Mouse (Mus musculus) lung, embryonic 15.5 days (tissue): Measurements from ENCODE around the gene Slc13a4. TPM values are rescaled to one million over a fixed set of nuclear protein-coding genes. Genes with fewer than 3 reads are reported as not detected.

Experiments
- ATAC-seq: fragments of 200-750 bp; cut with Nextera tagmentation; 2 replicates; pipeline ENCODE4 v1.8.0; 2017; ENCODE audit warnings: moderate number of reproducible peaks, borderline replicate concordance; ENCODE audit not compliant: low FRiP score, low TSS enrichment; ENCODE audit errors: extremely low read depth
- H3K27ac ChIP-seq: fragments of 300-500 bp; sonication (generic); 2 replicates; pipeline ENCODE4 v1.5.1; 2015; ENCODE audit warnings: moderate library complexity, mild to moderate bottlenecking, inconsistent platforms
- H3K27me3 ChIP-seq: fragments of 300-500 bp; sonication (generic); 2 replicates; pipeline ENCODE4 v1.6.1; 2015; ENCODE audit warnings: inconsistent platforms
- H3K36me3 ChIP-seq: fragments of 300-500 bp; sonication (generic); 2 replicates; pipeline ENCODE4 v1.6.1; 2015; ENCODE audit warnings: inconsistent platforms
- H3K4me1 ChIP-seq: fragments of 300-500 bp; sonication (generic); 2 replicates; pipeline ENCODE4 v1.6.1; 2015; ENCODE audit warnings: inconsistent platforms
- H3K4me2 ChIP-seq: fragments of 300-500 bp; sonication (generic); 2 replicates; pipeline ENCODE4 v1.6.1; 2015; ENCODE audit warnings: inconsistent platforms, mild to moderate bottlenecking, moderate library complexity
- H3K4me3 ChIP-seq: fragments of 300-500 bp; sonication (generic); 2 replicates; pipeline ENCODE4 v1.5.1; 2015; ENCODE audit warnings: mild to moderate bottlenecking, inconsistent platforms
- H3K9ac ChIP-seq: fragments of 300-500 bp; sonication (generic); 2 replicates; pipeline ENCODE4 v1.6.1; 2015; ENCODE audit warnings: inconsistent platforms
- H3K9me3 ChIP-seq: fragments of 300-500 bp; sonication (generic); 2 replicates; pipeline ENCODE4 v1.6.1; 2016; ENCODE audit warnings: inconsistent platforms
- WGBS: fragments of 180-500 bp; shearing (Covaris S2); methylation state at CpG from one replicate; pipeline ENCODE4 v1.1.7; 2015; 5-methylcytosine and 5-hydroxymethylcytosine counted together
- polyA plus RNA-seq: library from polyadenylated mRNA; unstranded; fragments of >200 nt; fragmentation: Nextera tagmentation; extraction: Ambion mirVana; gene quantifications from 2 replicates; pipeline ENCODE4 v1.2.1, GENCODE M21; 2015

Gene Slc13a4
- polyA plus RNA-seq, 1 experiment from 2014 or later, result 0.14 TPM

GRCm38 (mm10) chr6:35253474-35253873 is 54.5 kb downstream of the Slc13a4 start:
- Histone ChIP-seq H3K36me3 (no peaks in the 10 kb centered on the region), H3K4me1 (peaks cover 45% of the 10 kb centered on the region), H3K27me3 (no peaks in the 10 kb centered on the region), H3K9me3 (no peaks in the 10 kb centered on the region), H3K4me2 (peak overlapping the region; percentile 67), H3K4me3 (peak overlapping the region; percentile 76), H3K9ac (peak overlapping the region; percentile 80), H3K27ac (0 out of 2 replicates have a peak overlapping the region, but pooled peaks have one; percentile 89)
- 37% methylated on average over 5 of the region's 5 CpGs for WGBS
- no peak for ATAC-seq

GRCm38 (mm10) chr6:35252477-35253346 is 55.2 kb downstream of the Slc13a4 start:
- peak overlapping the region; percentile 80 for H3K9ac ChIP-seq
- no peaks in the 10 kb centered on the region for H3K9me3 ChIP-seq
- H3K27me3 ChIP-seq, result no peaks in the 10 kb centered on the region
- WGBS, result under 1% methylated on average over 51 of the region's 60 CpGs
- H3K27ac ChIP-seq, result peak overlapping the region; percentile 89
- ATAC-seq, result peak; percentile 91
- peak overlapping the region; percentile 67 for H3K4me2 ChIP-seq
- H3K4me3 ChIP-seq, result peak overlapping the region; percentile 76
- H3K4me1 ChIP-seq, result peaks cover 43% of the 10 kb centered on the region
- no peaks in the 10 kb centered on the region for H3K36me3 ChIP-seq

GRCm38 (mm10) chr6:35251807-35252476 is 56.0 kb downstream of the Slc13a4 start:
- WGBS, result 66% methylated on average over 17 of the region's 17 CpGs
- peak; percentile 31 for ATAC-seq
- Histone ChIP-seq H3K27me3 (no peaks in the 10 kb centered on the region), H3K9me3 (no peaks in the 10 kb centered on the region), H3K4me1 (peaks cover 37% of the 10 kb centered on the region), H3K36me3 (peaks cover 3% of the 10 kb centered on the region; the same call in 1 of the 2 replicates), H3K4me2 (peak overlapping the region; percentile 67), H3K4me3 (peak overlapping the region; percentile 76), H3K27ac (no peak overlapping the region), H3K9ac (peak overlapping the region; percentile 18; the same call in 1 of the 2 replicates)

GRCm38 (mm10) chr6:35245086-35245485 is 62.8 kb downstream of the Slc13a4 start:
- Histone ChIP-seq H3K27me3 (no peaks in the 10 kb centered on the region), H3K4me2 (no peak overlapping the region), H3K4me1 (no peaks in the 10 kb centered on the region), H3K4me3 (no peak overlapping the region), H3K36me3 (peaks cover 56% of the 10 kb centered on the region), H3K27ac (no peak overlapping the region), H3K9me3 (no peaks in the 10 kb centered on the region), H3K9ac (no peak overlapping the region)
- ATAC-seq, result no peak
- WGBS, result 53% methylated on average over 5 of the region's 5 CpGs

GRCm38 (mm10) chr6:35243989-35244388 is 63.9 kb downstream of the Slc13a4 start:
- Histone ChIP-seq H3K4me3 (no peak overlapping the region), H3K36me3 (peaks cover 63% of the 10 kb centered on the region), H3K9me3 (no peaks in the 10 kb centered on the region), H3K27me3 (no peaks in the 10 kb centered on the region), H3K4me2 (no peak overlapping the region), H3K4me1 (no peaks in the 10 kb centered on the region), H3K27ac (no peak overlapping the region), H3K9ac (no peak overlapping the region)
- no peak for ATAC-seq
- WGBS, result 78% methylated on average over 9 of the region's 9 CpGs

- H3K4me2 ChIP-seq, result no peak overlapping the region
- H3K27ac ChIP-seq, result no peak overlapping the region
- H3K9ac ChIP-seq, result no peak overlapping the region
- no peaks in the 10 kb centered on the region for H3K27me3 ChIP-seq
- no peak for ATAC-seq
- no peak overlapping the region for H3K4me3 ChIP-seq
- WGBS, result 91% methylated on average over 4 of the region's 4 CpGs
- H3K36me3 ChIP-seq, result peaks cover 70% of the 10 kb centered on the region
- no peaks in the 10 kb centered on the region for H3K4me1 ChIP-seq
- H3K9me3 ChIP-seq, result no peaks in the 10 kb centered on the region
Measured at GRCm38 (mm10) chr6:35243252-35243651, 64.7 kb downstream of the Slc13a4 start.

- no peak for ATAC-seq
- Histone ChIP-seq H3K4me1 (no peaks in the 10 kb centered on the region), H3K9me3 (no peaks in the 10 kb centered on the region), H3K27ac (no peak overlapping the region), H3K9ac (no peak overlapping the region), H3K36me3 (peaks cover 82% of the 10 kb centered on the region), H3K4me2 (no peak overlapping the region), H3K27me3 (no peaks in the 10 kb centered on the region), H3K4me3 (no peak overlapping the region)
- WGBS, result 85% methylated on average over 9 of the region's 9 CpGs
Measured at GRCm38 (mm10) chr6:35236108-35236785, 71.7 kb downstream of the Slc13a4 start.

- H3K4me2 ChIP-seq, result no peak overlapping the region
- H3K4me1 ChIP-seq, result no peaks in the 10 kb centered on the region
- no peaks in the 10 kb centered on the region for H3K9me3 ChIP-seq
- peaks cover 74% of the 10 kb centered on the region for H3K36me3 ChIP-seq
- WGBS, result 98% methylated on average over 1 of the region's 1 CpGs
- ATAC-seq, result no peak
- H3K27me3 ChIP-seq, result no peaks in the 10 kb centered on the region
- no peak overlapping the region for H3K9ac ChIP-seq
- H3K4me3 ChIP-seq, result no peak overlapping the region
- H3K27ac ChIP-seq, result no peak overlapping the region
Measured at GRCm38 (mm10) chr6:35229415-35229814, 78.5 kb downstream of the Slc13a4 start.

- 75% methylated on average over 4 of the region's 4 CpGs for WGBS
- Histone ChIP-seq H3K27ac (no peak overlapping the region), H3K36me3 (peaks cover 65% of the 10 kb centered on the region)
Measured at GRCm38 (mm10) chr6:35225696-35226095, 82.2 kb downstream of the Slc13a4 start.

More at GRCm38 (mm10) chr6:35225696-35226095, 82.2 kb downstream of the Slc13a4 start:
- no peak overlapping the region for H3K9ac ChIP-seq
- H3K4me1 ChIP-seq, result no peaks in the 10 kb centered on the region
- H3K4me3 ChIP-seq, result no peak overlapping the region
- no peaks in the 10 kb centered on the region for H3K9me3 ChIP-seq
- no peak overlapping the region for H3K4me2 ChIP-seq
- H3K27me3 ChIP-seq, result no peaks in the 10 kb centered on the region
- no peak for ATAC-seq
